Mouse (Mus musculus) forebrain, embryonic 10.5 days (tissue): Measurements from ENCODE around the gene Atad5. TPM values are rescaled to one million over a fixed set of nuclear protein-coding genes. Genes with fewer than 3 reads are reported as not detected.
"Not testable (repeated sequence)": the region's sequence is repeated elsewhere in the genome, so short reads cannot be mapped to it uniquely, and the experiment has no call there.

Source experiments
- DNase-seq: peaks from one replicate; pipeline ENCODE4 v3.0.0-alpha.2; 2017; ENCODE audit warnings: low spot score; ENCODE audit errors: extremely low spot score
- H3K27ac ChIP-seq: fragments of 300-500 bp; sonication (generic); 2 replicates; pipeline ENCODE4 v1.5.1; 2016; ENCODE audit warnings: mild to moderate bottlenecking
- H3K27me3 ChIP-seq: fragments of 300-500 bp; sonication (generic); 2 replicates; pipeline ENCODE4 v1.6.1; 2016; ENCODE audit warnings: mild to moderate bottlenecking; ENCODE audit not compliant: poor library complexity, severe bottlenecking
- H3K36me3 ChIP-seq: fragments of 300-500 bp; sonication (generic); replicated peaks from 2 replicates; pipeline ENCODE4 v1.6.1; 2016; ENCODE audit warnings: mild to moderate bottlenecking, moderate library complexity
- H3K4me1 ChIP-seq: fragments of 300-500 bp; sonication (generic); 2 replicates; pipeline ENCODE4 v1.6.1; 2016
- H3K4me3 ChIP-seq: fragments of 300-500 bp; sonication (generic); 2 replicates; pipeline ENCODE4 v1.5.1; 2016; ENCODE audit warnings: mild to moderate bottlenecking, moderate library complexity
- H3K9me3 ChIP-seq: fragments of 300-500 bp; sonication (generic); 2 replicates; pipeline ENCODE4 v1.6.1; 2016; ENCODE audit warnings: mild to moderate bottlenecking, moderate library complexity
- whole genome bisulfite sequencing: fragments of 180-500 bp; shearing (Covaris S2); methylation state at CpG from one replicate; pipeline ENCODE4 v1.1.7; 2016; 5-methylcytosine and 5-hydroxymethylcytosine counted together
- polyA plus RNA-seq: library from polyadenylated mRNA; unstranded; fragments of >200 nt; fragmentation: Nextera tagmentation; extraction: Ambion mirVana; gene quantifications from 2 replicates; pipeline ENCODE4 v1.2.1, GENCODE M21; 2016

Atad5 gene
- polyA plus RNA-seq, 1 experiment from 2014 or later = 20.3 TPM

- Histone ChIP-seq H3K4me1 (peaks cover 18% of the 10 kb centered on the region), H3K36me3 (no peaks in the 10 kb centered on the region), H3K9me3 (no peaks in the 10 kb centered on the region), H3K27me3 (no peaks in the 10 kb centered on the region), H3K27ac (no peak overlapping the region), H3K4me3 (no peak overlapping the region)
- DNase-seq = no peak
- 75% methylated on average over 10 of the region's 10 CpGs for WGBS
Measured at GRCm38 (mm10) chr11:80145787-80146275, 56.6 kb downstream of the Atad5 start.

GRCm38 (mm10) chr11:80147748-80148147 lies 58.5 kb downstream of the Atad5 start:
- Histone ChIP-seq H3K36me3 (no peaks in the 10 kb centered on the region), H3K4me3 (no peak overlapping the region), H3K27ac (no peak overlapping the region), H3K4me1 (peaks cover 5% of the 10 kb centered on the region), H3K9me3 (no peaks in the 10 kb centered on the region), H3K27me3 (peaks cover 7% of the 10 kb centered on the region)
- no peak for DNase-seq
- 78% methylated on average over 6 of the region's 6 CpGs for WGBS

- Histone ChIP-seq H3K4me1 (no peaks in the 10 kb centered on the region), H3K27ac (no peak overlapping the region), H3K27me3 (peaks cover 13% of the 10 kb centered on the region), H3K9me3 (no peaks in the 10 kb centered on the region), H3K4me3 (no peak overlapping the region), H3K36me3 (no peaks in the 10 kb centered on the region)
- 52% methylated on average over 1 of the region's 1 CpGs for WGBS
- no peak for DNase-seq
Measured at GRCm38 (mm10) chr11:80148313-80148712, 59.1 kb downstream of the Atad5 start.

GRCm38 (mm10) chr11:80148974-80149373 lies 59.8 kb downstream of the Atad5 start:
- H3K27me3 ChIP-seq = peaks cover 19% of the 10 kb centered on the region
- not testable (repeated sequence) for H3K9me3 ChIP-seq, H3K4me3 ChIP-seq, DNase-seq, H3K27ac ChIP-seq, H3K4me1 ChIP-seq, H3K36me3 ChIP-seq
- 56% methylated on average over 2 of the region's 4 CpGs for WGBS

- no peaks in the 10 kb centered on the region for H3K9me3 ChIP-seq
- H3K4me1 ChIP-seq = peaks cover 10% of the 10 kb centered on the region
- peaks cover 25% of the 10 kb centered on the region for H3K27me3 ChIP-seq
- no peak for DNase-seq
- H3K36me3 ChIP-seq = no peaks in the 10 kb centered on the region
- 88% methylated on average over 8 of the region's 8 CpGs for WGBS
- no peak overlapping the region for H3K27ac ChIP-seq
- H3K4me3 ChIP-seq = no peak overlapping the region
Measured at GRCm38 (mm10) chr11:80149412-80150023, 60.3 kb downstream of the Atad5 start.

- no peaks in the 10 kb centered on the region for H3K36me3 ChIP-seq
- no peak overlapping the region for H3K27ac ChIP-seq
- DNase-seq = no peak
- no peaks in the 10 kb centered on the region for H3K9me3 ChIP-seq
- 82% methylated on average over 5 of the region's 5 CpGs for WGBS
- peaks cover 11% of the 10 kb centered on the region for H3K4me1 ChIP-seq
- no peak overlapping the region for H3K4me3 ChIP-seq
- H3K27me3 ChIP-seq = peaks cover 35% of the 10 kb centered on the region
Measured at GRCm38 (mm10) chr11:80150566-80150965, 61.4 kb downstream of the Atad5 start.

- H3K27ac ChIP-seq = no peak overlapping the region
- DNase-seq = no peak
- H3K27me3 ChIP-seq = peaks cover 45% of the 10 kb centered on the region
- 77% methylated on average over 2 of the region's 2 CpGs for WGBS
- H3K4me1 ChIP-seq = peaks cover 11% of the 10 kb centered on the region
- no peaks in the 10 kb centered on the region for H3K36me3 ChIP-seq
- H3K4me3 ChIP-seq = no peak overlapping the region
- H3K9me3 ChIP-seq = no peaks in the 10 kb centered on the region
Measured at GRCm38 (mm10) chr11:80151541-80151940, 62.3 kb downstream of the Atad5 start.

- no peak for DNase-seq
- H3K36me3 ChIP-seq = no peaks in the 10 kb centered on the region
- H3K27ac ChIP-seq = no peak overlapping the region
- 80% methylated on average over 8 of the region's 8 CpGs for WGBS
- peaks cover 11% of the 10 kb centered on the region for H3K4me1 ChIP-seq
- no peaks in the 10 kb centered on the region for H3K9me3 ChIP-seq
- peaks cover 53% of the 10 kb centered on the region for H3K27me3 ChIP-seq
- H3K4me3 ChIP-seq = no peak overlapping the region
Measured at GRCm38 (mm10) chr11:80152376-80152775, 63.2 kb downstream of the Atad5 start.

- no peaks in the 10 kb centered on the region for H3K36me3 ChIP-seq
- peaks cover 11% of the 10 kb centered on the region for H3K4me1 ChIP-seq
- 3% methylated on average over 47 of the region's 47 CpGs for WGBS
- no peaks in the 10 kb centered on the region for H3K9me3 ChIP-seq
- peak; percentile 76 for DNase-seq
- H3K27me3 ChIP-seq = peaks cover 61% of the 10 kb centered on the region
- 0 out of 2 replicates have a peak within 1 kb of the TSS, but pooled peaks have one; percentile 22 for H3K27ac ChIP-seq
- peak within 1 kb of the TSS; percentile 57 for H3K4me3 ChIP-seq
Measured at GRCm38 (mm10) chr11:80153857-80154495, 64.8 kb downstream of the Atad5 start, which contains the start of gene Adap2. Gene Adap2 (plus strand): TSS chr11:80154105.

GRCm38 (mm10) chr11:80154501-80154900 lies 65.3 kb downstream of the Atad5 start:
- no peak overlapping the region for H3K27ac ChIP-seq

GRCm38 (mm10) chr11:80155541-80155940 lies 66.3 kb downstream of the Atad5 start:
- Histone ChIP-seq H3K4me3 (no peak overlapping the region), H3K27me3 (peaks cover 61% of the 10 kb centered on the region), H3K4me1 (peaks cover 11% of the 10 kb centered on the region), H3K27ac (no peak overlapping the region), H3K36me3 (no peaks in the 10 kb centered on the region), H3K9me3 (no peaks in the 10 kb centered on the region)
- 86% methylated on average over 8 of the region's 8 CpGs for WGBS
- DNase-seq = no peak

More at GRCm38 (mm10) chr11:80154501-80154900, 65.3 kb downstream of the Atad5 start:
- Histone ChIP-seq H3K4me1 (peaks cover 11% of the 10 kb centered on the region), H3K36me3 (no peaks in the 10 kb centered on the region), H3K4me3 (peak overlapping the region; percentile 57), H3K9me3 (no peaks in the 10 kb centered on the region), H3K27me3 (peaks cover 61% of the 10 kb centered on the region)
- DNase-seq = no peak
- 23% methylated on average over 25 of the region's 25 CpGs for WGBS

- H3K36me3 ChIP-seq = no peaks in the 10 kb centered on the region
- WGBS = 81% methylated on average over 4 of the region's 4 CpGs
- no peak for DNase-seq
- peaks cover 61% of the 10 kb centered on the region for H3K27me3 ChIP-seq
- no peak overlapping the region for H3K27ac ChIP-seq
- peaks cover 11% of the 10 kb centered on the region for H3K4me1 ChIP-seq
- H3K9me3 ChIP-seq = no peaks in the 10 kb centered on the region
- H3K4me3 ChIP-seq = no peak overlapping the region
Measured at GRCm38 (mm10) chr11:80155961-80156360, 66.8 kb downstream of the Atad5 start.

GRCm38 (mm10) chr11:80156841-80157240 lies 67.6 kb downstream of the Atad5 start:
- H3K4me1 ChIP-seq = peaks cover 11% of the 10 kb centered on the region
- 79% methylated on average over 4 of the region's 4 CpGs for WGBS
- peaks cover 61% of the 10 kb centered on the region for H3K27me3 ChIP-seq
- no peaks in the 10 kb centered on the region for H3K9me3 ChIP-seq
- H3K27ac ChIP-seq = no peak overlapping the region
- no peak for DNase-seq
- no peak overlapping the region for H3K4me3 ChIP-seq
- H3K36me3 ChIP-seq = no peaks in the 10 kb centered on the region
